Mouse (Mus musculus): ENCODE results near the gene Rab7. TPM values are rescaled to one million over a fixed set of nuclear protein-coding genes. Genes with fewer than 3 reads are reported as not detected.

Gene Rab7
- polyA plus RNA-seq, 1 experiment from 2014 or later = 378 TPM

- Histone ChIP-seq H3K27me3 (ENCODE audit: control insufficient read depth, insufficient read depth, low read length) (no peaks in the 10 kb centered on the region), H3K36me3 (ENCODE audit: control insufficient read depth, insufficient read depth, low read length) (no peaks in the 10 kb centered on the region)
- 30% methylated on average over 3 of the region's 3 CpGs for WGBS
Measured at GRCm38 (mm10) chr6:88045406-88045766, 316 bp upstream of the Rab7 start.

DNA sequence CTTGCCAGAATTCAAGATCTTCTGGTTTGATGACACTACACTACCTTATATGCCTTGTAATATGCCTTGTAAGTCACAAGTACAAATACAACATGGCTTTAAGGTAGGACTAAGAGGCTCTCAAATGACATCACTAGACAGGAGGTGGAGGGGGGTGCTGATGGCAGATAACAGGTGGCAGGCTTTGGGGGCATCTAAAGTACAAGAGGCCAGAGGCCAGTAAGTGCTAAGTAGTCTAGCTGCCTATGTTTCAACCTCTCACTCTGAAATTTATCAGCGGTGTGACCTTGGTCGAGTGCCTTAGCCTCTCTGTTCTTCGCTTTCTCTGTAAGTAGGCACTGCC lies 865 bp downstream of the Rab7 start:
- 4% methylated on average over 3 of the region's 3 CpGs for WGBS

More at GRCm38 (mm10) chr6:88045406-88045766, 316 bp upstream of the Rab7 start:
- Histone ChIP-seq H3K4me1 (ENCODE audit: control insufficient read depth, insufficient read depth, low read length) (peaks cover 20% of the 10 kb centered on the region), H3K4me2 (ENCODE audit: low read length) (peak overlapping the region; percentile 40), H3K27ac (replicated peaks; ENCODE audit: low read depth, low read length) (peak overlapping the region; percentile 88), H3K9me3 (ENCODE audit: control insufficient read depth, low read length) (no peaks in the 10 kb centered on the region), H3K9ac (replicated peaks; ENCODE audit: low read length) (no peak overlapping the region), H3K4me3 (replicated peaks; ENCODE audit: low read depth, low read length) (peak overlapping the region; percentile 93)
- ATAC-seq (ENCODE audit: low FRiP score, low TSS enrichment) = no peak
- DNase-seq = no peak

DNA sequence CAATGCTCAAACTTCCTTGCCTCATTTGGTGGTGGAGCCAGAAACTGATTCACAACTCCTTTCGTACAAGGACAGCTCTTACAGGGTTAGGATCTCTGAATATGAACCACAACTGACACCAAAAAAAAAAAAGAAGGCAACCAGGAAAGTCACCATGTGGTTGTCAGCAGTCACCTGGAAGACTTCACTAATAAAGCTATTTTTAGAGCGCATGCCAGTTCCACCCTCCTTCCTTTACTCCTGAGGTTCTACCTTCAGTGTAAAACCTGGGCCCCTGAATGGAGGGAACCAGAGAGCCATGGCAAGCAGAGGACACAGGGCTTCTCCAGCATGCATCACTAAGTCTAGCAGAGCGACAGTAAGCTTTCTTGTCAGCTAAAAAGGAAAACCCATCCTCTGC lies 2.7 kb downstream of the Rab7 start:
- no peaks in the 10 kb centered on the region for H3K27me3 ChIP-seq (ENCODE audit: control insufficient read depth, insufficient read depth, low read length)
- no peaks in the 10 kb centered on the region for H3K9me3 ChIP-seq (ENCODE audit: control insufficient read depth, low read length)
- H3K36me3 ChIP-seq (ENCODE audit: control insufficient read depth, insufficient read depth, low read length) = 0 out of 2 replicates have a peak, but pooled peaks cover 4% of the 10 kb centered on the region
- no peak overlapping the region for H3K4me3 ChIP-seq (replicated peaks; ENCODE audit: low read depth, low read length)
- DNase-seq = no peak
- H3K4me2 ChIP-seq (ENCODE audit: low read length) = no peak overlapping the region
- WGBS = 96% methylated on average over 3 of the region's 3 CpGs
- peaks cover 20% of the 10 kb centered on the region for H3K4me1 ChIP-seq (ENCODE audit: control insufficient read depth, insufficient read depth, low read length)
- no peak for ATAC-seq (ENCODE audit: low FRiP score, low TSS enrichment)
- H3K27ac ChIP-seq (replicated peaks; ENCODE audit: low read depth, low read length) = no peak overlapping the region
- no peak overlapping the region for H3K9ac ChIP-seq (replicated peaks; ENCODE audit: low read length)

More for the DNA sequence above, 865 bp downstream of the Rab7 start:
- H3K9me3 ChIP-seq (ENCODE audit: control insufficient read depth, low read length) = no peaks in the 10 kb centered on the region
- H3K9ac ChIP-seq (replicated peaks; ENCODE audit: low read length) = peak overlapping the region; percentile 91
- H3K27ac ChIP-seq (replicated peaks; ENCODE audit: low read depth, low read length) = no peak overlapping the region
- no peak for DNase-seq
- ATAC-seq (ENCODE audit: low FRiP score, low TSS enrichment) = no peak
- peak overlapping the region; percentile 93 for H3K4me3 ChIP-seq (replicated peaks; ENCODE audit: low read depth, low read length)
- H3K4me2 ChIP-seq (ENCODE audit: low read length) = peak overlapping the region; percentile 95
- peaks cover 20% of the 10 kb centered on the region for H3K4me1 ChIP-seq (ENCODE audit: control insufficient read depth, insufficient read depth, low read length)
- no peaks in the 10 kb centered on the region for H3K27me3 ChIP-seq (ENCODE audit: control insufficient read depth, insufficient read depth, low read length)
- H3K36me3 ChIP-seq (ENCODE audit: control insufficient read depth, insufficient read depth, low read length) = 0 out of 2 replicates have a peak, but pooled peaks cover 4% of the 10 kb centered on the region

- Histone ChIP-seq H3K4me1 (ENCODE audit: control insufficient read depth, insufficient read depth, low read length) (peaks cover 20% of the 10 kb centered on the region), H3K4me2 (ENCODE audit: low read length) (no peak overlapping the region), H3K36me3 (ENCODE audit: control insufficient read depth, insufficient read depth, low read length) (0 out of 2 replicates have a peak, but pooled peaks cover 4% of the 10 kb centered on the region), H3K27me3 (ENCODE audit: control insufficient read depth, insufficient read depth, low read length) (no peaks in the 10 kb centered on the region), H3K4me3 (replicated peaks; ENCODE audit: low read depth, low read length) (no peak overlapping the region), H3K9me3 (ENCODE audit: control insufficient read depth, low read length) (no peaks in the 10 kb centered on the region), H3K9ac (replicated peaks; ENCODE audit: low read length) (no peak overlapping the region), H3K27ac (replicated peaks; ENCODE audit: low read depth, low read length) (no peak overlapping the region)
- DNase-seq (no peak), ATAC-seq (ENCODE audit: low FRiP score, low TSS enrichment) (no peak)
- WGBS = 82% methylated on average over 4 of the region's 4 CpGs
Measured at GRCm38 (mm10) chr6:88041221-88041620, 3.8 kb downstream of the Rab7 start.

DNA sequence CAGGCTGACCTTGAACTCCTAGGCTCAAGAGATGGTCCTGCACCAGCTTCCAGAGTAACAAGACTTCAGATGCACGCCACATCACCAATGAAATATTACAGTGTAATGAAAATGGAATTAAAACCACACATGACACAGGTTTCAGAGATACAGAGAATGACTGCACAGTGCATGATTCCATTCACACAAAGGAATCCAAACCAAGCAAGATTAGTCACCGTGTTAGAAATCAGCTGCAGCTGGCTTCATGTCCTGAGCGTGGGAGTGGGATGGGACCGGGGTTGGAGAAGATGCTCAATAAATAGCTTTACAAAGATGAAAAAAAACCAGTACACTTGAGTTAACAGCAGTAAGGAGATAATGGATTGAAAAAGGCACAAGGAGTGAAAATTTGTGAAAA lies 5.6 kb downstream of the Rab7 start:
- H3K9me3 ChIP-seq (ENCODE audit: control insufficient read depth, low read length) = no peaks in the 10 kb centered on the region
- H3K9ac ChIP-seq (replicated peaks; ENCODE audit: low read length) = no peak overlapping the region
- H3K27ac ChIP-seq (replicated peaks; ENCODE audit: low read depth, low read length) = no peak overlapping the region
- DNase-seq (no peak), ATAC-seq (ENCODE audit: low FRiP score, low TSS enrichment) (no peak)
- no peaks in the 10 kb centered on the region for H3K27me3 ChIP-seq (ENCODE audit: control insufficient read depth, insufficient read depth, low read length)
- H3K4me3 ChIP-seq (replicated peaks; ENCODE audit: low read depth, low read length) = no peak overlapping the region
- WGBS = 95% methylated on average over 4 of the region's 4 CpGs
- no peak overlapping the region for H3K4me2 ChIP-seq (ENCODE audit: low read length)
- H3K4me1 ChIP-seq (ENCODE audit: control insufficient read depth, insufficient read depth, low read length) = peaks cover 20% of the 10 kb centered on the region
- 0 out of 2 replicates have a peak, but pooled peaks cover 4% of the 10 kb centered on the region for H3K36me3 ChIP-seq (ENCODE audit: control insufficient read depth, insufficient read depth, low read length)

DNA sequence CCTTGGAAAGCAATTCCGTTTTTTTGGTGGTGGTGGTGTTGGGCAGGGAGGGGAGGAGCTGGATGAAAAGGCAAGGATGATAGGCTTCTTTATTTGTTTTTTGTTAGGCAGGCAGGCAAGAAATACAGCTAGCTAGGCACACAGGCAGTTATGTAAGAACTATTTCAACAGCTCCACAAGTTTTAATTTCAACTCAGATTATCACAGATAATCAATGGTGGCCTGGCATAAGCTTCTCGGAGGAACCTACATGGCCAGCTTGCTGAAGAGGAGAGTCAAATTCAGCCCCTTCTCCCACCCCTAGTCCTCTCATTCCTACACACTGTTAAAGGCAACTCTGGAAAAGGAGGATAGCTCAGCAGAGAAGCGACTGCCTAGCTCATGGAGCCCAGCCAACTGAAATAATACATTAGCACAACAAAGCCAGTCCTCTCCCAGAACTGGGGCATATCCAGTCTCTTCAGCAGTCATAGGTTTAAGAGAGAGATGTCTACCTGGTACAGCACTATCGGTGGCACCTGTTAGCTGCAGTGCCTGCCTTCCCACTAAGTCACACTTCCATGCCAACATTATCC lies 7.5 kb downstream of the Rab7 start:
- 0 out of 2 replicates have a peak, but pooled peaks cover 4% of the 10 kb centered on the region for H3K36me3 ChIP-seq (ENCODE audit: control insufficient read depth, insufficient read depth, low read length)
- WGBS = 82% methylated on average over 4 of the region's 4 CpGs
- no peaks in the 10 kb centered on the region for H3K9me3 ChIP-seq (ENCODE audit: control insufficient read depth, low read length)
- H3K4me2 ChIP-seq (ENCODE audit: low read length) = no peak overlapping the region
- no peak overlapping the region for H3K4me3 ChIP-seq (replicated peaks; ENCODE audit: low read depth, low read length)
- DNase-seq (peak; percentile 23), ATAC-seq (ENCODE audit: low FRiP score, low TSS enrichment) (no peak)
- no peaks in the 10 kb centered on the region for H3K27me3 ChIP-seq (ENCODE audit: control insufficient read depth, insufficient read depth, low read length)
- no peak overlapping the region for H3K9ac ChIP-seq (replicated peaks; ENCODE audit: low read length)
- H3K4me1 ChIP-seq (ENCODE audit: control insufficient read depth, insufficient read depth, low read length) = peaks cover 5% of the 10 kb centered on the region
- no peak overlapping the region for H3K27ac ChIP-seq (replicated peaks; ENCODE audit: low read depth, low read length)

- no peaks in the 10 kb centered on the region for H3K4me1 ChIP-seq (ENCODE audit: control insufficient read depth, insufficient read depth, low read length)
- H3K9ac ChIP-seq (replicated peaks; ENCODE audit: low read length) = no peak overlapping the region
- DNase-seq (no peak), ATAC-seq (ENCODE audit: low FRiP score, low TSS enrichment) (no peak)
- 91% methylated on average over 3 of the region's 3 CpGs for WGBS
- H3K9me3 ChIP-seq (ENCODE audit: control insufficient read depth, low read length) = no peaks in the 10 kb centered on the region
- no peak overlapping the region for H3K4me3 ChIP-seq (replicated peaks; ENCODE audit: low read depth, low read length)
- H3K4me2 ChIP-seq (ENCODE audit: low read length) = no peak overlapping the region
- 0 out of 2 replicates have a peak, but pooled peaks cover 4% of the 10 kb centered on the region for H3K36me3 ChIP-seq (ENCODE audit: control insufficient read depth, insufficient read depth, low read length)
- no peak overlapping the region for H3K27ac ChIP-seq (replicated peaks; ENCODE audit: low read depth, low read length)
- no peaks in the 10 kb centered on the region for H3K27me3 ChIP-seq (ENCODE audit: control insufficient read depth, insufficient read depth, low read length)
Measured at GRCm38 (mm10) chr6:88033504-88033903, 11.6 kb downstream of the Rab7 start.

GRCm38 (mm10) chr6:88030432-88030831 lies 14.6 kb downstream of the Rab7 start:
- DNase-seq (no peak), ATAC-seq (ENCODE audit: low FRiP score, low TSS enrichment) (no peak)
- Histone ChIP-seq H3K4me1 (ENCODE audit: control insufficient read depth, insufficient read depth, low read length) (no peaks in the 10 kb centered on the region), H3K4me2 (ENCODE audit: low read length) (no peak overlapping the region), H3K27me3 (ENCODE audit: control insufficient read depth, insufficient read depth, low read length) (no peaks in the 10 kb centered on the region), H3K9ac (replicated peaks; ENCODE audit: low read length) (no peak overlapping the region), H3K36me3 (ENCODE audit: control insufficient read depth, insufficient read depth, low read length) (0 out of 2 replicates have a peak, but pooled peaks cover 7% of the 10 kb centered on the region), H3K27ac (replicated peaks; ENCODE audit: low read depth, low read length) (no peak overlapping the region), H3K9me3 (ENCODE audit: control insufficient read depth, low read length) (no peaks in the 10 kb centered on the region), H3K4me3 (replicated peaks; ENCODE audit: low read depth, low read length) (no peak overlapping the region)
- WGBS = 95% methylated on average over 2 of the region's 2 CpGs

- no peak for ATAC-seq (ENCODE audit: low FRiP score, low TSS enrichment)
- 0 out of 2 replicates have a peak, but pooled peaks cover 10% of the 10 kb centered on the region for H3K36me3 ChIP-seq (ENCODE audit: control insufficient read depth, insufficient read depth, low read length)
- H3K27me3 ChIP-seq (ENCODE audit: control insufficient read depth, insufficient read depth, low read length) = no peaks in the 10 kb centered on the region
- no peak overlapping the region for H3K9ac ChIP-seq (replicated peaks; ENCODE audit: low read length)
- no peak overlapping the region for H3K4me2 ChIP-seq (ENCODE audit: low read length)
- H3K27ac ChIP-seq (replicated peaks; ENCODE audit: low read depth, low read length) = no peak overlapping the region
- WGBS = 74% methylated on average over 5 of the region's 5 CpGs
- no peak overlapping the region for H3K4me3 ChIP-seq (replicated peaks; ENCODE audit: low read depth, low read length)
- no peak for DNase-seq
- H3K4me1 ChIP-seq (ENCODE audit: control insufficient read depth, insufficient read depth, low read length) = no peaks in the 10 kb centered on the region
- no peaks in the 10 kb centered on the region for H3K9me3 ChIP-seq (ENCODE audit: control insufficient read depth, low read length)
Measured at GRCm38 (mm10) chr6:88027390-88027789, 17.7 kb downstream of the Rab7 start.

All from midbrain, embryonic 14.5 days (tissue).